Mouse (Mus musculus): ENCODE measurements around the gene Cenpb.

Cenpb gene

DNA sequence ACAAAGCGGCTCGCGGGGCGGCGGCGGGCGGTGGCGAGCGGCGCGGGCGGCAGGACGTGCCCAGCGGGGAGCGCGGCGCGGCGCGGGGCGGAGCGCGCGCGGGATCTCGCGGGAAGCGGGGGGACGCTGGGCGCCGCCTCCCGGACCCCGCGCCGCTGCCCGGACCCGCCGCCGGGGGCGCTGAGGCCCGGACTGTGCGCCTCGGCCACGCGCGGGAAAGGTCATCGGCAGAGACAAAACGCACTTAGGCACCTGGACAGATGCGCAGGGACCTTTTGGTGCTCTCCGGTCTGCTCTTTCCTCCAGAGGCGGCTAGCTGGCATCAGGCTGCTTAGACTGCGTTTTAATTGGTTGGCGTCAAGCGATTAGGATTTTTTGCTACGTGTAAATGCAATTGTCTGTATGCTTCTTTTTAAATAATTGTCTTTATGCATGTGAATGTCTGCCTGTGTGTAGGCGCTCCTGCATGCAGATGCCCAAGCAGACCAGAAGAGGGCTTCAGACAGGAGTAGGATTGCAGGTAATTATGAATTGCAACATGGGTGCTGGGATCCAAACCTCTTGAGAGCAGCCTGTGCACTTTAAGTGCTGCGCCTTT, at the start of gene Cenpb:
Gene Cenpb (minus strand): TSS at position 78 of the 598 bp plus-strand sequence.
- 2% methylated on average over 54 of the region's 57 CpGs for WGBS

DNA sequence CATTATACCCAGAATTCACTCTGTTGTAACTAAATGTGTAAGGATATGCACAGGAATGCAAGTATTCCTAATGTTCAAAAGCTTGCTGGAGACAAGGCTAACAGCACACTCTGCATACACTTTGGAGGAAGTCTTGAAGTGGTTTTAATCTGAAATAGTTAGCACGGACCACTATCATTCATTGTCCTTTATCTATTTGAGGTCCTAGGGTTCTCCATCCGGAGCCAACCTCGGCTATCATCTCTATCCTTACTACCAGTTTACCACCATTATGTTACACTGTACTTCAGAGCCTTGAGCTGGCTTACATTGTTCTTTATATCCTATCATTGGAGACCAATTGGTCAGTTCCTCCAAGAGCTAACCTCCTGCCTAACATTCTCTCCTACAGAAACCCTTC, 47.4 kb upstream of the Cenpb start:
- 94% methylated on average over 3 of the region's 3 CpGs for WGBS

DNA sequence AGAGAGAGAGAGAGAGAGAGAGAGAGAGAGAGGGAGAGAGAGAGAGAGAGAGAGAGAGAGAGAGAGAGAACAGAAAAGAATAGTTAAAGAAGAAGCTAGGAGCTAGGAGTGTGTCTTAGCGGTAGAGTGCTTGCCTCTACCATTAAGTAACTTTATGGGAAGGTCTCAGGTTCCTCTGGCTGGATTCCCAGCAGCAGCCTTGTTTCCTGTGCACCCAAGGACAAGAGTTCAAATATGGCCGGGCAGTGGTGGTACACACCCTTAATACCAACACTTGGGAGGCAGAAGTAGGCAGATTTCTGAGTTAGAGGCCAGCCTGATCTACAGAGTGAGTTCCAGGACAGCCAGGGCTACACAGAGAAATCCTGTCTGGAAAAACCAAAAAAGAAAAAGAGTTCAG, 46.8 kb upstream of the Cenpb start:
- WGBS, result 68% methylated on average over 2 of the region's 2 CpGs

DNA sequence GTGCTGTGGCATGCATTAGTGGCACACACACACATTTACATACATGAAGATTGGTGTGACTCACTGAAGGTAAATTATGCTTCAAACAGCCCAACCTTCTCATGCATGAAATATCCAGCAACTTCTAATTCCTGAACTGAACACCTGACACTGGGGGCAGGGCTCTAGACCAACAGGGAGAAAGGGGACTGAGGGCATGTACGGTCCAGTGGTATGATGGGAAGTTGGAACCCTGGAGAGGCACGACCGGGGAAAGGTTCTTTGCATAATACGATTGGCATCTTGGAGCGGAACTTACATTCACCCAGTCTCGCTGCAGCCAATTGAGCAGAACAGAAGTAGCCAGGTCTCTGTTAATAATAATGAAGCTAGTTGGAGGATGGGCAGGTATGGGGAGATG, 45.3 kb upstream of the Cenpb start:
- 69% methylated on average over 6 of the region's 6 CpGs for WGBS

DNA sequence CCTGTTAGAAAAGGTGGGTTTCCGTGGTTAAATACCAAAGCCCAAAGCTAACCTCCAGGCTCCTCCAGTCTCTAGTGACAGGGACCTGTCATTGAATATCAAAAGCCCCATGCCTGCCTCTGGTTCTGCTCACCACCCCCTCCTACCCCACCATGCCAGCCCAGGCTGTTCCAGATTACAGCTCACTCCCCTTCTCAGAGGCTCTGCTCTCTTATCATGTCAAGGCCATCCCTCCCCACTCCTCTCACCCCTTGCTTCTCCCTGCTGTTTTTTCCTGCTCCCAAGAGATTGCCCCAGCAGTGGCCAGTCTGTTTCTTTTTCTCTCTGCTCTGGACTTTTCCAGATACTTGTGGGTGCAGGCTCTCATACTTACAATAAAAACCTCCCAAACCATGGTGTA, 43.7 kb upstream of the Cenpb start:
- 84% methylated on average over 1 of the region's 1 CpGs for WGBS

DNA sequence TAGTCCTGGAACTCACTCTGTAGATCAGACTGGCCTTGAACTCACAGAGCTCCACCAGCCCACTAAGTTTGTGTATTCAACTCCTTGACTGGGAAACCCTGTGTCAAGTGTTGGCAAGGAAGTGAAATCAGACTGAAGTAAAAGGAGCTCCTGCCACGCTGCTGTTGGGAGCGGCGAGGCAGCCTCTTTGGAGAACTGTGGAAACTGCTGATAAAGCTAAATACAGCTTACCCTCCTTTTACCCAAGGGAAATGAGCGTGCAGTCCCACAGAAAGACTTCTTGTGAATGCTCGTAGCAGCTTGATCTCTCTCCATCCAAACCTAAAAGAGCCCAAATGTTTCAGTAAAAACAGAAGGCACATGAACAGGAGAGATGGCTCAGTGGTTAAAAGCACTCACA, 42.7 kb upstream of the Cenpb start:
- 30% methylated on average over 5 of the region's 5 CpGs for WGBS

DNA sequence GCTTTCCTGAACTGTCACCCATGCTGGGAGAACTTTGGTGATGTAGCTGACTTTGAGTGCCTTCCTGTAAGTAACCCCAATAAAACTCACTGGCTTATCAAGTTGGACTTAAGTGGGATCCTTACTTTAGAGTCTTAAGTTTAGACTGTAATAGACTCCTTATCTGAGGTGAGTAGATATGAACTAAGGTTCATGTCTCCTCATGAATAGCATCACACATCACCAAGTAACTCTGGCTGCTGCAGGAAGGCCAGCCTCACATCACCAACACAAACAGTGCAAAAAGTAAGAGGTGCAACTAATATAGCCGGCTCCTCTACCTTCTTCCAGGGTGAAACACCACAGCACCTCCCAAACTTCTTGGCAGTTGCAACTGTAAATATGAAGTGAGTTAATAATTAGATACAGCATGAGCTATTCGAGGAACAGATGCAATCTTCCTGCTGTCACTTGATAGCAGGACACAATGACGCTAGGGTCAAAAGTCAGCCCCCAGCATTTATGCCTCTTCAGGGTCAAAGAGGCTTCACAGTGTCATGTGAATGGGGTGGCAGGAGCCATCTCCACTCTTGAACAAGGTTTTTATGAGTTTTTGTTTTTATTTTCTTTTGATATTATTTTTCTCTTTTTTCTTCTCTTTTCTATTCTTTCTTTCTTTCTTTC, 42.1 kb upstream of the Cenpb start:
- 85% methylated on average over 3 of the region's 3 CpGs for WGBS

DNA sequence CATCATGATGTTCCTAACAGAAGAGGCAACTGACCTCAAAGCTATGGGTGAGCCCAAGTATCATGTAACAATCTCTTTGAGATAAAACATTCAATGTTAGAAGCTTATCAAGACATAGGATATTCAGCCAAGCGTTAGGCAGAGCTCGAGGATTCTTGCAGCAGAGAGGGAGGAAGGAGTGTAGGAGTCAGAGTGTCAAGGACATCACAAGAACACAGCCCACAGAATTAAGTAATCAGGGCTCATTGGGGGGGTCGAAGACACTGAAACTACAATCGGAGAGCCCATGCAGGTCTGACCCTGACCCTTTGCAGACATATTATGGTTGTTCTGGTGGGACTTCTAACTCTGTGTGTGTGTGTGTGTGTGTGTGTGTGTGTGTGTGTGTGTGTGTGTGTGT, 40.2 kb upstream of the Cenpb start:
- WGBS, result 68% methylated on average over 4 of the region's 4 CpGs

DNA sequence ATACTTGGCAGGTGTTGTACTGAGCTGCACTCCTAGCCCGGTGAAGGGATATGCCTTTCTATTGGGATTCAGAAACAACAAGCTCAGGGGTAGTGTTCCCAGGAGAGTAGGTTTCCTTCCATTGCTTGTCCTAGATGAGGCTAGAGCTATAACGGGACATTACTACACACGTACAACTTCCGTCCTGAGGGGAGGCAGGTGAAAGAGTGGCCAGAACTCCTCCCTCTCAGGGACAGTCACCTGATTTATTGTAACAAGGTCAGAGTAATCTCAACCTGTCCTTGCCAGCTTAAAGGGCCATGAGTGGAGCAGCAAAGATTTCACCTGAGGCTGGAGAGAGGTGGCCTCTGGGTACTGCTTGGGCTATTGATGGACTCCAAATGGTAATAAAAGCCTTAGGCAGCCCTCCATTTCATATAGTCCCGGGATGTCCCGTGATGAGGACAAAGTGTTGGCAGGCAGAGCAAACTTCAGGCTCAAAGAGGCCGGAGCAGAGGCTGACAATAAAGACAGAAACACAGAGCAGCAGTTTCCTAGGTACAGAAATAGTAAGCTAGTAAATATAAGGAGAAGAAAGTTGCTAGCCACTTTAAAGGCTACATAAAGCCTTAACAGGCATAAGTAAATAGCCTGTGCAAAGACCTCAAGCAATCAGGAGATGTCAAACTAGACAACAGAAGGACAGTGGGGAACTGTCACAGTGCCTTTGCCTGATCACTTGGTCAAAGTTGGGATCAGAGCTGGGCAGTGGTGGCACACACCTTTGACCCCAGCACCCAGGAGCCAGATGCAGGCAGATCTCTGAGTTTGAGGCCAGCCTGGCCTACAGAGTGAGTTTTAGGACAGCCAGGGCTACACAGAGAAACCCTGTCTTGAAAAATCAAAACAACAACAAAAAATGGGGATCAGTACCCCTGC, 36.3 kb upstream of the Cenpb start:
- WGBS, result 70% methylated on average over 7 of the region's 7 CpGs

DNA sequence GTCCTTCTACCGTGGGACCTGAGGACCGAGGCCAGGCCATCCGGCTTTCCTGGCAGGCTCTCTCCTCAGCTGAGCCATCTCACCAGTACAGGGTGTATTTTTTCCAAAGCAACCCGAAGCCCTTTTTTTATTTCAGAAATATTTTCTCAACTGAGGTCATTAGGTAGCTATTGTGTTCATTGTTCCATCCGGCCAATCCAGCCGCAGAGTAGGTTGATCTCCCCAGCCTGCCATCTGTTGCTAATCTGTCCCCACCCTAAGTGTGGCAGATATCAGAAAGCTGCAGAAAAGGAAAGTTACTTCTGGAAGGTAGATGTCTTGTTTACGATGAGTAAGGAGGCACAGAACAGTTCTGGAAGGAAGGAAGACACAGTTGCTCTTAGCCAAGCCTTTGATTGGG, 33.9 kb upstream of the Cenpb start:
- WGBS, result 79% methylated on average over 7 of the region's 7 CpGs

DNA sequence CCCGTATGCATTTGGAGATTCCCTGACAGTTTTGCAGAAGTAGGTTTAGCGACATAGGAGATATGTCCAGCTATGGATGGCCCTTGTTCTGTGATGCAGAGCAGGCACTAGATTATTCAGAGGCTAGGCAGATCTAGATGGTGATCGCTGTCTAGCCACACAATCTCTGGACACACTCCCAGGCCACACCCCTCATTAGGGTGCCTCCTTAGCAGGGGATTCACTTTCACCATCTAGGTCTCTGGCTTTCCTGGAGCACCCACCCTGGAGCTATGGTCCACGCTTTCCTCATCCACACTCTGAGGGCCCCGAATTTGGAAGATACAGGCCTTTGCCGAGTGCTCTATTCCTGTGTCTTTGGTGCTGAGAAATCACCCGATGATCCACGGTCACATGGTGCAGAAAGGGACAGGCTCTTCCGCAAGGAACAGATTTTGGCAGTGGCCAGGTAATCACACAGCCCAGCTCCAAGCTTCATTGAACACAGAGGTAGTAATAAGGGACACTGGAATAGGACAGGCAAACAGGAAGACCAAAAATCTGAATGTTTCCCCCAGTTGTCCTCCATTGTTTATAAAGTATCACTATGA, 31.3 kb upstream of the Cenpb start:
- WGBS, result 30% methylated on average over 9 of the region's 9 CpGs

DNA sequence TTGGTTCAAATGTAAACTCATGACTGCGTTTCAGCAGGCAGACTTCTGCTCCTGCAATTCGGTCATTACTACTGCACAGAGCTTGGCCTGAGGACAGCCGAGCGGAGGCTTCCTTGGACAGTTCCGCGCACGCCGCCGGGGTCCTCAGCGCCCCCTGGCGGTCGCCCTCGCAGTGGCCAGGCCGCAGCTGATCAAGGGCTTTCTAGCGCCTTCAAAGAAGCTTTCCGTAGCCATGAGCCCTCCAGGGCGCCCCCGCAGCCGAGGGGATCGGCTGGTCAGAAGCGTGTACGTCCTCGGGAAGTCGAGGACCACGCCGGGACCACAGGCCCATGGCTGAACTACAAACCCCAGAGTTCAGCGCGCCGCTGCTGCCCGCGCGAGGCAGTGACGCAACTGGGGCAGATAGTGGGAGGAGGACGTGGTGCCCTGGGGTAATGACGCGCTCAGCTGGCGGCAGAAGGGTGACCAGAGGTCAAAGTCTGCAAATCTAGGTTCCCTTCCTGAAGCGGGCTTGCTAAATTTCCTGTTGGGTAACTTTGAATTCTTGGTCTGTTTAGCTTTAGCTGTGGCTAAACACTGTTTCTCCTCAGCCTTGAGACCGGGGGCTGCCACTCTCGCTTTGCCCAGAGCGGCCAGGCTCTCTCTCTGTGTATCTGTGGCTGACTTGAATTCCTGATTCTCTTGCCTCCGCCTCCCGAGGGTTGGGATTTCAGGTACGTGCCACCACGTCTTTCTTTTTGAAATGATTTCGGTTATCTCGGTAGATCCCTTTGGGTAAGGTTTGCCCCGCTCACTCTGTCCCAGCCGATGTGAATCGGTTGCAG, 30.3 kb upstream of the Cenpb start:
- under 1% methylated on average over 50 of the region's 50 CpGs for WGBS

DNA sequence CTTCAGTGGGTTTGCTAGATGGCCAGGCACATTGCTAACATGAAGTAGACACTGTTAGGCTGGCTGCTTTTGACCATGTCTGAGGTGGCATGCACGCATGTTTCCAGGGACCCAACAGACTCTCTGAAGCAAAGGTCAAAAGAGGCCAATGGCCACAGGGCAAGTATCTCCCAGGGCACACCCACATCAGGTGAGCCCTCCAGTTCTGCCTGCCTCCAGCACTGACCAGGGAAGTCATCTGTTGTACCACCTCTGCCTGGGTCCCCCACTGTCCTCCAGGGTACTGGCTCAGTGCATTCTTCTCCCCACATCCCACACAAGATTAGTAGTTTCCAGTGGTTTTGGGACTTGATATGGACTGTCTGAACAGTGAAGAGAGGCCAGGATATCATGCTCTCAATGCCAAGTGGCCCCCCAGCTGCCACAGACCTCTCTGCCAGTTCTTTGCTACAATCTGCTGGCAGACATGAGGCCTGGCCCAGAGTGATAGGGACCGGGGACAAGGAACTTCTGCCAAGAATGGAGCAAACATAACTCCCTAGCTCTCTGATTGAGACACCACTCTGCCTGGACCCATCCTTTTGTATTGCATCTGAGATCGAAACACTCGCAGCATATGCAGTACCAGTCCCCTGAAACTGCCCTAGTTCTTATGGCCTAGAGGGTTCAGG, 29.4 kb upstream of the Cenpb start:
- WGBS, result 66% methylated on average over 4 of the region's 4 CpGs

DNA sequence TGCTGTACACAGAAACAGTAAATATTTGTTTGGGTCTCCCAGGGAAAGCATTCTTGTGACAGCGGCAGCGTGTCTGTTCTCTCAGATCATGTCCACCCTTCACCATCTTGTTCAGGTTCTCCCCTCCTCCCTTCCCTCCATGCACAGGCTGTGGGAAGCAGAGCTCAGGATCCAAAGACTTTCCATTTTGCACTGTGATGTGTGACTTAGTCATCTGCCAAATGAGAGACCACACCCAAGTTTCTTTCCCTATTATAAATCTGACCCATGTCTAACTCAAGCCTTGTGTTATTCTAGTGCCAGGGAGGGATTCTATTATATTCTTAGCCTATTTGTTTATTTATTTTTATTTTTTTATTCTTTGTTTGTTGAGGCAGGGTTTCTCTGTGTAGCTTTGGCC, 28.5 kb upstream of the Cenpb start:
- WGBS, result 87% methylated on average over 2 of the region's 2 CpGs

DNA sequence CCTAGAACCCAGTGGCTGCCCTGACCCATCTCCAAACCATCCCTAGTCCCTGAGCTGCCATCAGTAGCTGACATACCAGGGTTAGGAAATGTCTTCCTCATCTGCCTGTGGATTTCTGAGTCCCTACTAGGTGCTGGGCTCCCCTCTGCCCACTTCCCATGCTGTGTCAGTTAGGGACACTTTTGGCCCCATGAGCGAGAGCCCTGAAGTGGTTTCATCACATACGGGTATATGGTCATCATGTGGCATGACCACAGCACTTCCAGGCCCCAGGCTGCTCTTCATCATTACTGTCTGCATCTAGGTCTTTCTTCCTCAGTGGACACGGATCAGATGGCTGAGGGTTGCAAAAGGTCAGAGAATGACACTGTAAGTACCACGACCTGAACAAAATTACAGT, 26.9 kb upstream of the Cenpb start, which contains the start of gene Ap5s1:
Gene Ap5s1 (plus strand): TSS at position 301 of the 400 bp plus-strand sequence.
- WGBS, result 87% methylated on average over 4 of the region's 4 CpGs

DNA sequence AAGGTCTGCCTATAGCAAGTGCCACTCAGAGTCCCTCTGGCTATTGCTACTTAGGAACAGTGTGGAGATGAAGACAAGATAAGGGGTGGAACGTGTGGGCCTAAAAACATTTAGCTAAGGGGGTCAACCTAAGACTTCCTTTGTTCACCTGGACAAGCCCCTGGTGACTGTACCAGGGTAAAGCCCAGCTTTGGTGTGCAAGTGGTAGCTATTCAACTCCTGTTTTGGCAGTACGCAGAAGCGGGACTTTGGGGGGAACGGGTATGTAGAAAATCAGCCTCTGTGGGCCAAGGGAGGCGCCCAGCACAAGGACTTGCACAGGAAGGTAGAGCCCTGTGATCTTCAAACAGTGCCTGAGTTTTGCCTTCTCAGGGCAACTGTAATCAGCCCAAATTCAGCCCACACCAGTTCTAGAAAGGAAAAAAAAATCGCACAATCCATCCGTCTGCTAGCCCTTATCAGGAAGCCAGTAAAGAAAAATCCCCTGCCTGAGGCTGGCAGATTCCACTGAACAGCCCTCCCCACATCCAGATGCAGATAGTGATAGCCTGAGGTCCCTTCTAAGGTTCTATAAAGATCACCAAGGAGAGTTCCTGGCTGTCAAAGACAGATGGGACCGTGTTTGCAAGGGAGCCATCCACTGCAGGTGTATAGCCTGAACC, 25.8 kb upstream of the Cenpb start:
- 83% methylated on average over 8 of the region's 8 CpGs for WGBS

DNA sequence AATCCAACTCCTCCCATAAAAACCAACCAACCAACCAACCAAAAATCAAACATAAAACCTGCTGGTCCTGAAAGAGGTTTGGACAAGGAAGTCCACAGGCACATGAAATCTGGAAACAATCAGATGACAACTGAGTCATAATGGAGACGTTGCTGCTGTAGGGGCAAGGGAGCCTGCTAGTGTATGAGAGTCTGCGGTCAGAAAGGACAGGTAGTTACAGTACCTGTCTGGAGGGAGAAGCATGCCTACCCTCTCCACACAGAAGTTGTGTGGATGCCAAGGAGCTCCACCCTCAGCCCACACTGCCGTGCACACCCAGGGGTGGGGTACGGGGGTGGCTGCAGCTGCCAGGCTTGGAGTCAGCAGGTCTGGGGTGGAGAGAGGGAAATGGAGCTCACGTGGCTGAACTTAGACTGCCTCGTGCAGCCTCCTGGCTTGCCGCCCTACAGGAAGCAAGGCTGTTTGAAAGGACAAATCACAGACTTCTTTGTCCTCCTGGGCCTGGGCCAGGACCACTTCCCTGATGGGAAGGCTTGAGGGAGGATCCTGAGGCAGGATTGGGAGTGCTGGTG, 24.6 kb upstream of the Cenpb start:
- 13% methylated on average over 7 of the region's 7 CpGs for WGBS

DNA sequence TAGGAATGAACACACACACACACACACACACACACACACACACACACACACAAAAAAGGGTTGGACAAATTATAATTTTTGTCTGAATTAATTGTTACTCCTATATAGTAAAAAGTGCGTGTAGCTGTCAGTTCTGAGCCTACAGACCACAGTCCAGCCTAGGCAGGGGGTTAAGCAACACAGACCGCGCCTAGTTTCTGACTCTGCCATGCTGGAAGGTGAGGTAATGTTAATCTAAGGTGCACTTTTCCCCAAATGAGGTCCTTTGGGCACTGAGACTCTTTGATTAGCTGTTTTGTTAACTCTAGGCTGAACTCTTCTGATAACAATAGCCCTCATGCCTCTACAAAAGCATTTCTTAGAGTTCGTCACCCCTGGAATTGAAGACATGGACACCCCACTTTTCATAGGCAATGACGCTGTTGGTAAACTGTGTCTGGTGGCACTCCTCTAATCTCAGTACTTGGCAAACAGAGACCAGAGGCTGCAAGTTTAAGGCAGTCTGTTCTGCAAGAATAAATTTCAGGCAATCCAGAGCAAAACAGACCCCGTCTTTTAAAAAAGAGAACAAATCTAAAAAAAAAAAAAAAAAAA, 24.0 kb upstream of the Cenpb start:
- 66% methylated on average over 6 of the region's 6 CpGs for WGBS

DNA sequence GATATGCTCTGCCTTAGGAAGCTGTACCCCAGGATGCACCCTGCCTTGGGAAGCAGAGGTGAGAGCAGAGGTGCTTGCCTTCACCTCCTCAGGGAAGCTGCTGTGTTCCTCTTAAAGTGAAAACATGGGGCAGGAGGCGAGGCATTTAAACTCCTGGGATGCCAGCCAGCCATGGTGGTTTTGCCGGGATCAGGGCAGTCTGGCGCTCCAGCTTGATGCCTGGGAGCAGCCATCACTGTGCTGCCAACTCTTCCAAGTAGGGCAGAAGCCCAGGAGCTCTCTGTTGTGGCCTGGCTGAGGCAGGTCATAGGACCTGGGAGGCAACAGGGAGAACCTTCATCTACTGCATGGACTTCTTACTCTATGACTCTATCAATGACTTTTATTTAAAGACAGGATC, 21.4 kb upstream of the Cenpb start:
- WGBS, result 73% methylated on average over 3 of the region's 3 CpGs

DNA sequence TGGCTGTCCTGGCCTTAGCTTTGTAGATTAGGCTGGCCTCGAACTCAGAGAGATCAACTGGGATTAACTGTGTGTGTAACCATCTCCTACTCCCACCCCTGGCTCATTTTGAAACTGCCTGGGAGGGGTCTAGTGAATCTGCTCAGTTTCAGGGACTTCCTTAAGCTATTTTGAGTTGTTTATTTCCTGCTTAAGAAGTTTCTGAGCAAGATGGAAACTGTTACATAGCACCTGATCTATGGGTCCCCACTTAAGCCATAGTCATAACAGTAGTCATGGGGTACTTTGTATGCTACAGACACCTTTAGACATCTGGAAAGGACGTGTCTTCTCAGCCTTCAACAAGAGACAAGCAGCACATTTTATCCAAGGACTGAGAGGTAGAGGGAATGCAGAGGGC, 20.8 kb upstream of the Cenpb start:
- WGBS, result 84% methylated on average over 2 of the region's 2 CpGs

Measured in cerebral cortex, adult 2 months (tissue).